In the genomic region with DNA sequence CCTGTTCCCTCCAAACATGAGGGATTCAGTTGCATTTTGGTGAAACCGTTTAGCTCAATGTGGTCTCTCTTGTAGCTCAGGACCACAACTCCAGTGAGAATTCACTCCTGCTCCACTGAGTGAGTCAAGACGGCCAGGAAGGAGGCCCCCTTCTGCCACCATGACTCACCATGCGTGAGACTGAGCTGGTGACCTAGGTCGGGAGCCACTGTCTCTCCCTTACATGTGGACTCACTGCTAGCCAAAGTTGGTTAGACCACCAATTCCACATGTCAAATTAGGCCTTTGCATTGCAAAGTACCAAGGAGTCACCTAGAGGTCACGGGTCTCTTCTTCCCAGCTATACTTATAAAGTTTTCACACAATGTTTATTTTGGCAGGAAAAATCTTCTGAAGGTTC, we compare ENCODE assay signal across 30 mouse cellular contexts.
"Had no signal": no experiment of that assay in that cellular context is flagged by ENCODE, and none has a peak within 500 bp of the region (broad histone marks: within the 10 kb centered on the region; RNA-seq: fewer than 3 reads in every experiment).

No protein-coding gene starts in this region.

- H3K4me2 ChIP-seq: heart, embryonic 12.5 days; hindbrain, embryonic 12.5 days; hindbrain, embryonic 15.5 days; kidney, embryonic 15.5 days; limb, embryonic 12.5 days; liver, embryonic 11.5 days; liver, embryonic 13.5 days; liver, embryonic 15.5 days had no signal

- H3K4me3 ChIP-seq: gastrocnemius, adult 2 months; heart, embryonic 10.5 days; heart, embryonic 12.5 days; hindbrain, embryonic 10.5 days; hindbrain, embryonic 12.5 days; hindbrain, embryonic 15.5 days; kidney, embryonic 15.5 days; left cerebral cortex, adult 2 months; limb, embryonic 10.5 days; limb, embryonic 12.5 days; liver, embryonic 13.5 days; liver, embryonic 15.5 days had no signal

- H3K4me1 ChIP-seq: heart, embryonic 10.5 days; heart, embryonic 12.5 days; hindbrain, embryonic 10.5 days; hindbrain, embryonic 12.5 days; hindbrain, embryonic 15.5 days; kidney, embryonic 15.5 days; limb, embryonic 10.5 days; limb, embryonic 12.5 days; liver, embryonic 13.5 days; liver, embryonic 15.5 days had no signal

- H3K9me3 ChIP-seq: heart, embryonic 10.5 days; heart, embryonic 12.5 days; hindbrain, embryonic 10.5 days; hindbrain, embryonic 12.5 days; hindbrain, embryonic 15.5 days; kidney, embryonic 15.5 days; limb, embryonic 10.5 days; limb, embryonic 12.5 days; liver, embryonic 13.5 days; liver, embryonic 15.5 days had no signal

- H3K36me3 ChIP-seq: heart, embryonic 10.5 days; heart, embryonic 12.5 days; hindbrain, embryonic 10.5 days; hindbrain, embryonic 12.5 days; hindbrain, embryonic 15.5 days; kidney, embryonic 15.5 days; limb, embryonic 10.5 days; limb, embryonic 12.5 days; liver, embryonic 13.5 days; liver, embryonic 15.5 days had no signal

- H3K27ac ChIP-seq: gastrocnemius, adult 2 months; heart, embryonic 10.5 days; hindbrain, embryonic 10.5 days; hindbrain, embryonic 12.5 days; hindbrain, embryonic 15.5 days; hindbrain, postnatal 0 days; kidney, embryonic 15.5 days; kidney, postnatal 0 days; left cerebral cortex, adult 2 months; limb, embryonic 10.5 days; limb, embryonic 12.5 days; liver, embryonic 13.5 days; liver, embryonic 15.5 days had no signal

- H3K9ac ChIP-seq: heart, embryonic 12.5 days; hindbrain, embryonic 12.5 days; hindbrain, embryonic 15.5 days; kidney, embryonic 15.5 days; limb, embryonic 12.5 days; liver, embryonic 13.5 days; liver, embryonic 15.5 days; liver, postnatal 0 days had no signal

- ATAC-seq: hindbrain, postnatal 0 days; intestine, embryonic 16.5 days; liver, postnatal 0 days had no signal

- H3K27me3 ChIP-seq: heart, embryonic 12.5 days; hindbrain, embryonic 12.5 days; hindbrain, embryonic 15.5 days; kidney, embryonic 15.5 days; limb, embryonic 12.5 days; liver, embryonic 13.5 days; liver, embryonic 15.5 days had no signal

- DNase-seq: gastrocnemius, adult 2 months; gastrocnemius, postnatal 10 days; gastrocnemius, postnatal 25 days; heart, adult 18-20 months; heart, postnatal 10 days; heart, postnatal 4 days; kidney, adult 11 months; kidney, adult 2 months; kidney, adult 9 months; kidney, postnatal 14 days; kidney, postnatal 36 days; layer of hippocampus, adult 9-11 months; layer of hippocampus, postnatal 36 days; liver; liver, embryonic 13.5 days; liver, postnatal 0 days had no signal
